Mouse (Mus musculus) CD4-positive, CD25-positive, alpha-beta regulatory T cell, adult 4 months (primary cell): ENCODE measurements around the gene Pou2f1. TPM values are rescaled to one million over a fixed set of nuclear protein-coding genes. Genes with fewer than 3 reads are reported as not detected.

ENCODE experiments used
- ATAC-seq: one replicate; pipeline ENCODE4 v1.8.0; 2017
- polyA plus RNA-seq, 2 experiments: library from polyadenylated mRNA; unstranded; fragments of 100-300 nt; shearing (Covaris generic); gene quantifications; one replicate each; pipeline ENCODE4 v1.2.1; 2017

Gene Pou2f1
- polyA plus RNA-seq, 2 experiments from 2014 or later = 53.6 to 55.3 TPM

GRCm38 (mm10) chr1:165844466-165844951, 158.0 kb downstream of the Pou2f1 start:
- ATAC-seq = peak; percentile 54

- ATAC-seq = peak; percentile 7
Measured at GRCm38 (mm10) chr1:165843586-165843985, 158.9 kb downstream of the Pou2f1 start.

- no peak for ATAC-seq
Measured at GRCm38 (mm10) chr1:165842170-165842569, 160.3 kb downstream of the Pou2f1 start.

GRCm38 (mm10) chr1:165840548-165841230, 161.8 kb downstream of the Pou2f1 start:
- peak; percentile 3 for ATAC-seq

- no peak for ATAC-seq
Measured at GRCm38 (mm10) chr1:165839201-165839600, 163.3 kb downstream of the Pou2f1 start.

- ATAC-seq = peak; percentile 67
Measured at GRCm38 (mm10) chr1:165837546-165837945, 164.9 kb downstream of the Pou2f1 start.

- no peak for ATAC-seq
Measured at GRCm38 (mm10) chr1:165836461-165836860, 166.0 kb downstream of the Pou2f1 start.

GRCm38 (mm10) chr1:165834633-165834975, 167.9 kb downstream of the Pou2f1 start:
- ATAC-seq = no peak

GRCm38 (mm10) chr1:165833910-165834632, 168.4 kb downstream of the Pou2f1 start:
- ATAC-seq = no peak

- no peak for ATAC-seq
Measured at GRCm38 (mm10) chr1:165833244-165833643, 169.2 kb downstream of the Pou2f1 start.

- no peak for ATAC-seq
Measured at GRCm38 (mm10) chr1:165829890-165830289, 172.6 kb downstream of the Pou2f1 start.

GRCm38 (mm10) chr1:165828615-165829014, 173.9 kb downstream of the Pou2f1 start:
- peak; percentile 49 for ATAC-seq

- peak; percentile 44 for ATAC-seq
Measured at GRCm38 (mm10) chr1:165828173-165828572, 174.3 kb downstream of the Pou2f1 start.

- ATAC-seq = peak; percentile 48
Measured at GRCm38 (mm10) chr1:165822031-165822430, 180.4 kb downstream of the Pou2f1 start.

- ATAC-seq = no peak
Measured at GRCm38 (mm10) chr1:165819147-165819546, 183.3 kb downstream of the Pou2f1 start.

GRCm38 (mm10) chr1:165818145-165818860, 184.2 kb downstream of the Pou2f1 start:
- ATAC-seq = no peak

- ATAC-seq = no peak
Measured at GRCm38 (mm10) chr1:165817264-165817663, 185.2 kb downstream of the Pou2f1 start.

- ATAC-seq = peak; percentile 71
Measured at GRCm38 (mm10) chr1:165816391-165816790, 186.1 kb downstream of the Pou2f1 start.

Other genes with a start within 250 kb of the Pou2f1 start
- gene Creg1, start 238.9 kb downstream of the Pou2f1 start, polyA plus RNA-seq = 10 to 100 TPM; 17.4 to 25.9 TPM
- 100 to 1,000 TPM; 443 to 540 TPM for gene Cd247, start 214.0 kb downstream of the Pou2f1 start, polyA plus RNA-seq
- not detected for gene Dusp27, start 125.2 kb upstream of the Pou2f1 start, polyA plus RNA-seq
- gene Gpa33, start 127.6 kb upstream of the Pou2f1 start, polyA plus RNA-seq = not detected
- not detected for gene Mael, start 236.1 kb upstream of the Pou2f1 start, polyA plus RNA-seq